Mouse (Mus musculus): ENCODE data around the gene Zfp36.

DNA sequence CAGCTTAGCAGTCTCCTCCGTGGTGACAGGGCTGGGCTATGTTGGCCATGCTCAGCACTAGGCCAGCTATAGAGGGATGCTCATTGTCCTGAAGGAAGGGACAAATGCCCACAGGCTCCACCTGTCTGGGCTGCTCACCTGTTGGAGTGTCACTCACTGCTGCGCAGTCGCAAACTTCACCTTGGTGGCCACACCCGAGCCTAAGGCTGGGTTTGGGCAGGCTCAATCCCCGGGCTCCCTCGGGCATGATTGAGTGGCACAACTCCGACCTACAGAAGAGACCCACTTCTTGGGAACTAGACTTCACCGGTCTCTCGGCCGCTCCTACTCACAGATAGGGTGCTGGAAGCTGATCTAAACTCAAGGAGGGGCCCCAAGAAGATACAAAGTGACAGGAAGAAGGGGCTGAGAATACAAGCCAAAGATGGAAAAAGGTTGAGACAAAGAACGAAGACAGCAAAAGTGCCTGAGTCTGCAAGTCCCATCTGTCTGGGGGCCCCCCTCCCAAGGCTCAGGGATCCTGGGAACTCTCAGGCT lies 9.0 kb downstream of the Zfp36 start:
- no peak for TF ChIP-seq TAL1 (conservative IDR thresholded peaks at IDR 0.05; ENCODE audit: low read depth, low read length)
- TF ChIP-seq CTCF (IDR thresholded peaks at IDR 0.05; ENCODE audit: low read depth, low read length) = no peak
- TF ChIP-seq GATA1 (IDR thresholded peaks at IDR 0.05; ENCODE audit: borderline replicate concordance, low read length) = no peak
- TF ChIP-seq GATA2 (IDR thresholded peaks at IDR 0.05; ENCODE audit: borderline replicate concordance, low read depth, low read length) = no peak

All from G1E (cell line).